Mouse (Mus musculus) heart, postnatal 0 days (tissue): ENCODE data around the gene Cep112.

ENCODE experiments used
- CTCF ChIP-seq: IDR thresholded peaks from 2 replicates; pipeline ENCODE4 v1.5.1; 2016; ENCODE audit warnings: antibody characterized with exemption, control low read depth, low read depth
- EP300 ChIP-seq: IDR thresholded peaks from 2 replicates; pipeline ENCODE4 v1.6.1; 2016; ENCODE audit warnings: antibody characterized with exemption, low read depth

DNA sequence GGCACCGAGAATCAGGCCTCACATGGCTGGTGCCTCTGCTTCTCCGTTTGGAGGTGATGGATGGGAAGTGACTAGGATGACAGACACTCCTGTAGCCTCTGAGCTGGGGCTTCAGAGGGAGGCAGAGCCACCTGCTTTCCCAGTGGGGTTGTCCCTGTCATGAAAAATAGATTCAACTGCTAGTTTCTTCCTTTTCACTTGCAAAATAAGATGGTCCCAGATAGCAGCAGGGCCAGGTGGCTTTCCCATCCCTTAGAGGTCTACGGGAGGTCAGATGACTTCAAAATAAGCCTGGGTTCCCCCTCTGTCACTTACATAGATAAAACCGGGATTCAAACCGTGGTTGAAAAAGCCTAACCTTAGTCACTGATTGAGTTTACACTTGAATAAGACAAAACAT is 452.5 kb downstream of the Cep112 start:
- no peak for TF ChIP-seq CTCF
- TF ChIP-seq EP300: no peak
